Mouse (Mus musculus): ENCODE data around the gene Nrp2.

Gene Nrp2

GRCm38 (mm10) chr1:62697353-62697752 lies 5.7 kb upstream of the Nrp2 start:
- no peak for TF ChIP-seq GATA4 (IDR thresholded peaks at IDR 0.05; ENCODE audit: insufficient replicate concordance, low read length)

- TF ChIP-seq GATA4 (IDR thresholded peaks at IDR 0.05; ENCODE audit: insufficient replicate concordance, low read length) = no peak
Measured at GRCm38 (mm10) chr1:62699801-62700200, 3.3 kb upstream of the Nrp2 start.

- no peak for TF ChIP-seq GATA4 (IDR thresholded peaks at IDR 0.05; ENCODE audit: insufficient replicate concordance, low read length)
Measured at GRCm38 (mm10) chr1:62701065-62701921, 1.8 kb upstream of the Nrp2 start.

GRCm38 (mm10) chr1:62702743-62703142 lies 342 bp upstream of the Nrp2 start:
- TF ChIP-seq GATA4 (IDR thresholded peaks at IDR 0.05; ENCODE audit: insufficient replicate concordance, low read length) = no peak

GRCm38 (mm10) chr1:62704117-62704888 lies 1.2 kb downstream of the Nrp2 start:
- no peak for TF ChIP-seq GATA4 (IDR thresholded peaks at IDR 0.05; ENCODE audit: insufficient replicate concordance, low read length)

- no peak for TF ChIP-seq GATA4 (IDR thresholded peaks at IDR 0.05; ENCODE audit: insufficient replicate concordance, low read length)
Measured at GRCm38 (mm10) chr1:62704889-62705516, 1.9 kb downstream of the Nrp2 start.

GRCm38 (mm10) chr1:62705517-62705981 lies 2.5 kb downstream of the Nrp2 start:
- TF ChIP-seq GATA4 (IDR thresholded peaks at IDR 0.05; ENCODE audit: insufficient replicate concordance, low read length) = no peak

GRCm38 (mm10) chr1:62706085-62707021 lies 3.3 kb downstream of the Nrp2 start:
- no peak for TF ChIP-seq GATA4 (IDR thresholded peaks at IDR 0.05; ENCODE audit: insufficient replicate concordance, low read length)

- no peak for TF ChIP-seq GATA4 (IDR thresholded peaks at IDR 0.05; ENCODE audit: insufficient replicate concordance, low read length)
Measured at GRCm38 (mm10) chr1:62707101-62707912, 4.2 kb downstream of the Nrp2 start.

GRCm38 (mm10) chr1:62707913-62708860 lies 5.1 kb downstream of the Nrp2 start:
- TF ChIP-seq GATA4 (IDR thresholded peaks at IDR 0.05; ENCODE audit: insufficient replicate concordance, low read length) = no peak

GRCm38 (mm10) chr1:62709770-62710335 lies 6.8 kb downstream of the Nrp2 start:
- no peak for TF ChIP-seq GATA4 (IDR thresholded peaks at IDR 0.05; ENCODE audit: insufficient replicate concordance, low read length)

- no peak for TF ChIP-seq GATA4 (IDR thresholded peaks at IDR 0.05; ENCODE audit: insufficient replicate concordance, low read length)
Measured at GRCm38 (mm10) chr1:62713021-62713676, 10.1 kb downstream of the Nrp2 start.

Measured in liver, adult (tissue).